Comparison of ENCODE assay signal across 8 mouse cellular contexts in genomic region chr9:31610212-31610611, GRCm38 (mm10).
DNase-seq lines count a peak whose midpoint lies in the region; ATAC-seq and TF ChIP-seq lines count a peak whose summit lies in the region.

No protein-coding gene starts in this region.

- peak; percentile 1 for DNase-seq in cerebellum, adult 8-10 months
- no peak for DNase-seq in cerebellum, postnatal 36 days
- peak; percentile 56 for DNase-seq in limb, embryonic 11.5 days (ENCODE audit: low spot score)
- DNase-seq in limb, embryonic 10.5 days (ENCODE audit: low spot score), result no peak
- DNase-seq in adrenal gland, adult 8-10 months, result peak; percentile 38
- DNase-seq in kidney, adult 2 months, result peak; percentile 19
- peak; percentile 42 for DNase-seq in retina, embryonic 14.5 days (ENCODE audit: low spot score)
- no peak for DNase-seq in c-Kit-positive CD71-positive TER-119-positive erythroid progenitor cells, embryonic 14.5 days (ENCODE audit: low spot score)

- H3K9ac ChIP-seq in limb, embryonic 11.5 days (ENCODE audit: low read length), result no peak overlapping the region

- WGBS in limb, embryonic 11.5 days, result 59% methylated on average over 1 of the region's 1 CpGs
- WGBS in limb, embryonic 10.5 days, result 78% methylated on average over 1 of the region's 1 CpGs
- 81% methylated on average over 1 of the region's 1 CpGs for WGBS in kidney, adult 2 months

- TF ChIP-seq CTCF in kidney, adult 2 months (conservative IDR thresholded peaks at IDR 0.05; ENCODE audit: insufficient read depth, insufficient read length, low read depth, low read length), result peak; percentile 42

- no peaks in the 10 kb centered on the region for H3K4me1 ChIP-seq in limb, embryonic 11.5 days (ENCODE audit: control insufficient read depth, insufficient read depth, low read length)
- peaks cover 23% of the 10 kb centered on the region for H3K4me1 ChIP-seq in limb, embryonic 10.5 days
- H3K4me1 ChIP-seq in kidney, adult 2 months (ENCODE audit: control insufficient read depth, insufficient read depth, low read length), result peaks cover 4% of the 10 kb centered on the region; the same call in 1 of the 2 replicates

- ATAC-seq in limb, embryonic 11.5 days (ENCODE audit: insufficient number of reproducible peaks, low FRiP score, low TSS enrichment, low read depth), result no peak

- no peaks in the 10 kb centered on the region for H3K27me3 ChIP-seq in limb, embryonic 11.5 days (ENCODE audit: control insufficient read depth, insufficient read depth, low read length)
- H3K27me3 ChIP-seq in limb, embryonic 10.5 days (ENCODE audit: low read depth, poor library complexity, severe bottlenecking), result no peaks in the 10 kb centered on the region
- no peaks in the 10 kb centered on the region for H3K27me3 ChIP-seq in kidney, adult 2 months (replicated peaks; ENCODE audit: control insufficient read depth, insufficient read depth, low read length)

- TF ChIP-seq POLR2A in kidney, adult 2 months (IDR thresholded peaks at IDR 0.05; ENCODE audit: low read depth, low read length), result no peak

- H3K27ac ChIP-seq in limb, embryonic 11.5 days (replicated peaks; ENCODE audit: low read depth, low read length), result no peak overlapping the region
- H3K27ac ChIP-seq in limb, embryonic 10.5 days, result no peak overlapping the region
- H3K27ac ChIP-seq in kidney, adult 2 months (ENCODE audit: insufficient read depth, low read depth, low read length), result no peak overlapping the region

- H3K4me3 ChIP-seq in limb, embryonic 11.5 days (ENCODE audit: low read depth, low read length), result no peak overlapping the region
- H3K4me3 ChIP-seq in limb, embryonic 10.5 days, result no peak overlapping the region
- H3K4me3 ChIP-seq in kidney, adult 2 months (ENCODE audit: insufficient read depth, low read depth, low read length), result no peak overlapping the region

- no peaks in the 10 kb centered on the region for H3K9me3 ChIP-seq in limb, embryonic 11.5 days (ENCODE audit: control insufficient read depth, low read length)
- H3K9me3 ChIP-seq in limb, embryonic 10.5 days (replicated peaks), result no peaks in the 10 kb centered on the region

- no peak overlapping the region for H3K4me2 ChIP-seq in limb, embryonic 11.5 days (ENCODE audit: low read depth, severe bottlenecking)

- no peaks in the 10 kb centered on the region for H3K36me3 ChIP-seq in limb, embryonic 11.5 days (ENCODE audit: control insufficient read depth, insufficient read depth, low read length)
- no peaks in the 10 kb centered on the region for H3K36me3 ChIP-seq in limb, embryonic 10.5 days
- H3K36me3 ChIP-seq in kidney, adult 2 months (ENCODE audit: control insufficient read depth, insufficient read depth, low read length), result no peaks in the 10 kb centered on the region

Comparison
In these comparisons a context has a peak if more than half of its experiments do, and no peak if none do; other contexts are left out.
1. DNase-seq: peak in cerebellum, adult 8-10 months (single experiment), limb, embryonic 11.5 days (single experiment), adrenal gland, adult 8-10 months (single experiment), kidney, adult 2 months (single experiment) and retina, embryonic 14.5 days (single experiment); none in cerebellum, postnatal 36 days (0 of 2), limb, embryonic 10.5 days (single experiment) and c-Kit-positive CD71-positive TER-119-positive erythroid progenitor cells, embryonic 14.5 days (single experiment).